Mouse (Mus musculus) heart, postnatal 0 days (tissue): ENCODE results near the gene Tbc1d10c.

Experiments
- CTCF ChIP-seq: IDR thresholded peaks from 2 replicates; pipeline ENCODE4 v1.5.1; 2016; ENCODE audit warnings: antibody characterized with exemption, control low read depth, low read depth
- EP300 ChIP-seq: IDR thresholded peaks from 2 replicates; pipeline ENCODE4 v1.6.1; 2016; ENCODE audit warnings: antibody characterized with exemption, low read depth

DNA sequence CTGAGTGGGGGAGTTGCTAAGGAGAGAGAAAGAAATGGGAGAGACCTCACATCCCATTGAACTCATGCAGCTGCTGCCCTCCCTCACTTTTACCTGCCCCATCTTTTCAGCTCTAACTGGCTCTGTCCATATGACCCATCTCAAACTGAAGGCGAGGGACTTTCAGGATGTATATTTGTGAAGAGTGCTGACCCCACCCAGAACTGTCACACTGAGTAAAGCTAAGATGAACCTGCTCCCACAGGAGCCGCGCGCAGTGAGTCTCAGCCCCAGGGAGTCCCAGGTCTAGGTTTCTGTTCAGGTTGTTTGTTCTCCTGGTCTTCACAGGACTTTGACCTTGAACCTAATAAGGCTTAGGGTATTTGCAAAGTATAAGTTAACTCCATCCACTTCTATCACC is 37.8 kb upstream of the Tbc1d10c start:
- TF ChIP-seq CTCF (no peak), EP300 (no peak)
